Mouse (Mus musculus): ENCODE measurements around the gene Ccdc187. TPM values are rescaled to one million over a fixed set of nuclear protein-coding genes. Genes with fewer than 3 reads are reported as not detected.

The Ccdc187 gene
- total RNA-seq, 2 experiments from 2014 or later: 0.08 to 0.18 TPM

Other genes starting within 250 kb of the Ccdc187 start
- gene Nacc2, start 171.3 kb downstream of the Ccdc187 start, total RNA-seq (2021): 10 to 100 TPM; 25.5 to 28.9 TPM
- gene Lhx3, start 86.3 kb downstream of the Ccdc187 start, total RNA-seq (2021): not detected
- gene Qsox2, start 57.0 kb downstream of the Ccdc187 start, total RNA-seq (2021): 10 to 100 TPM; 15.8 to 15.9 TPM
- gene Gpsm1, start 21.0 kb upstream of the Ccdc187 start, total RNA-seq (2021): 100 to 1,000 TPM; 195 to 226 TPM
- gene Dnlz, start 57.6 kb upstream of the Ccdc187 start, total RNA-seq (2021): 10 to 100 TPM; 20.0 to 21.8 TPM
- gene Card9, start 66.4 kb upstream of the Ccdc187 start, total RNA-seq (2021): 1 to 10 TPM; 1.8 to 1.9 TPM
- 10 to 100 TPM in 1 of 2 experiments, 1 to 10 TPM in 1; 8.9 to 11.2 TPM for gene Snapc4, start 86.1 kb upstream of the Ccdc187 start, total RNA-seq (2021)
- gene Entr1, start 94.8 kb upstream of the Ccdc187 start, total RNA-seq (2021): 10 to 100 TPM; 49.1 to 50.1 TPM
- gene Pmpca, start 94.8 kb upstream of the Ccdc187 start, total RNA-seq (2021): 100 to 1,000 TPM; 129 to 130 TPM
- gene Inpp5e, start 114.6 kb upstream of the Ccdc187 start, total RNA-seq (2021): 10 to 100 TPM; 15.2 to 16.9 TPM
- 10 to 100 TPM; 34.9 to 38.8 TPM for gene Sec16a, start 150.7 kb upstream of the Ccdc187 start, total RNA-seq (2021)
- 10 to 100 TPM; 27.5 to 32.3 TPM for gene Notch1, start 222.1 kb upstream of the Ccdc187 start, total RNA-seq (2021)

Data from heart, postnatal 25 days (tissue).